Mouse (Mus musculus) intestine, postnatal 0 days (tissue): ENCODE data around the gene Dnah10. TPM values are rescaled to one million over a fixed set of nuclear protein-coding genes. Genes with fewer than 3 reads are reported as not detected.

Experiments
- ATAC-seq: fragments of 200-750 bp; cut with Nextera tagmentation; 2 replicates; pipeline ENCODE4 v1.8.0; 2017; ENCODE audit warnings: mild to moderate bottlenecking, moderate TSS enrichment, moderate library complexity
- H3K27ac ChIP-seq: fragments of 300-500 bp; sonication (generic); 2 replicates; pipeline ENCODE4 v1.5.1; 2014; ENCODE audit warnings: mild to moderate bottlenecking, low read depth, low read length, moderate library complexity
- H3K27me3 ChIP-seq: fragments of 300-500 bp; sonication (generic); replicated peaks from 2 replicates; pipeline ENCODE4 v1.6.1; 2014; ENCODE audit warnings: low read length, mixed read lengths; ENCODE audit not compliant: control insufficient read depth, insufficient read depth
- H3K36me3 ChIP-seq: fragments of 300-500 bp; sonication (generic); 2 replicates; pipeline ENCODE4 v1.6.1; 2014; ENCODE audit warnings: mild to moderate bottlenecking, moderate library complexity; ENCODE audit not compliant: control insufficient read depth, insufficient read depth
- H3K4me1 ChIP-seq: fragments of 300-500 bp; sonication (generic); replicated peaks from 2 replicates; pipeline ENCODE4 v1.6.1; 2014; ENCODE audit warnings: antibody characterized with exemption, low read length, mixed read lengths; ENCODE audit not compliant: control insufficient read depth, insufficient read depth
- H3K4me2 ChIP-seq: fragments of 300-500 bp; sonication (generic); replicated peaks from 2 replicates; pipeline ENCODE4 v1.6.1; 2014; ENCODE audit warnings: low read depth, mild to moderate bottlenecking, moderate library complexity
- H3K4me3 ChIP-seq: fragments of 300-500 bp; sonication (generic); 2 replicates; pipeline ENCODE4 v1.5.1; 2014; ENCODE audit warnings: low read depth, low read length
- H3K9ac ChIP-seq: fragments of 300-500 bp; sonication (generic); 2 replicates; pipeline ENCODE4 v1.6.1; 2014; ENCODE audit warnings: mild to moderate bottlenecking, low read depth, low read length
- H3K9me3 ChIP-seq: fragments of 300-500 bp; sonication (generic); 2 replicates; pipeline ENCODE4 v1.6.1; 2016; ENCODE audit warnings: mixed run types; ENCODE audit not compliant: control insufficient read depth
- CTCF ChIP-seq: sonication (generic); IDR thresholded peaks from 2 replicates; pipeline ENCODE4 v1.5.1; 2016; ENCODE audit warnings: low read depth, mild to moderate bottlenecking, control low read depth, antibody characterized with exemption, moderate library complexity
- WGBS: fragments of 180-500 bp; shearing (Covaris S2); extraction: QIAGEN DNeasy Blood & Tissue Kit; methylation state at CpG from one replicate; pipeline ENCODE4 v1.1.7; 2014; 5-methylcytosine and 5-hydroxymethylcytosine counted together
- polyA plus RNA-seq: library from polyadenylated mRNA; unstranded; fragments of >200 nt; fragmentation: Nextera tagmentation; extraction: Ambion mirVana; gene quantifications from 2 replicates; pipeline ENCODE4 v1.2.1, GENCODE M21; 2015

Gene Dnah10
- polyA plus RNA-seq, 1 experiment from 2014 or later: 0.01 TPM

DNA sequence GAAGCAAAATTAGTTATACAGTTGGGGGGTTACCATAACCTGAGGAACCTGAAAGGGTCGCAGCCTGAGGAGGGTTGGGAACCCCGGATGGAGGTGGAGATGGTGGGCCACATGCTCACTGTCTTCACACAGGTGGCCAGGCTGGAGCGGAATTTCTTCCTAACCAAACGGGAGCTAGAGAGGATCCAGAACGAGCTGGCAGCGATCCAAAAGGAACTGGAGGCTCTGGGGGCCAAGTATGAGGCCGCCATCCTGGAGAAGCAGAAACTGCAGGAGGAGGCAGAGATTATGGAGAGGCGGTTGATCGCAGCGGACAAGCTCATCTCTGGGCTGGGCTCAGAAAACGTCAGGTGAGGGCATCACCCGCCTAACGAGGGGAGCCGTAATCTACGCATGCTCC lies 92.2 kb downstream of the Dnah10 start:
- Histone ChIP-seq H3K4me2 (no peak overlapping the region), H3K4me1 (no peaks in the 10 kb centered on the region), H3K27ac (no peak overlapping the region), H3K9ac (no peak overlapping the region), H3K27me3 (no peaks in the 10 kb centered on the region), H3K9me3 (no peaks in the 10 kb centered on the region), H3K4me3 (no peak overlapping the region), H3K36me3 (no peaks in the 10 kb centered on the region)
- no peak for ATAC-seq
- WGBS: 72% methylated on average over 15 of the region's 15 CpGs
- TF ChIP-seq CTCF: no peak

GRCm38 (mm10) chr5:124822128-124822894 lies 97.4 kb downstream of the Dnah10 start:
- Histone ChIP-seq H3K27ac (no peak overlapping the region), H3K36me3 (no peaks in the 10 kb centered on the region), H3K9me3 (no peaks in the 10 kb centered on the region), H3K4me2 (no peak overlapping the region), H3K4me3 (no peak overlapping the region), H3K9ac (no peak overlapping the region), H3K4me1 (no peaks in the 10 kb centered on the region), H3K27me3 (no peaks in the 10 kb centered on the region)
- no peak for ATAC-seq
- 75% methylated on average over 18 of the region's 18 CpGs for WGBS
- TF ChIP-seq CTCF: no peak

DNA sequence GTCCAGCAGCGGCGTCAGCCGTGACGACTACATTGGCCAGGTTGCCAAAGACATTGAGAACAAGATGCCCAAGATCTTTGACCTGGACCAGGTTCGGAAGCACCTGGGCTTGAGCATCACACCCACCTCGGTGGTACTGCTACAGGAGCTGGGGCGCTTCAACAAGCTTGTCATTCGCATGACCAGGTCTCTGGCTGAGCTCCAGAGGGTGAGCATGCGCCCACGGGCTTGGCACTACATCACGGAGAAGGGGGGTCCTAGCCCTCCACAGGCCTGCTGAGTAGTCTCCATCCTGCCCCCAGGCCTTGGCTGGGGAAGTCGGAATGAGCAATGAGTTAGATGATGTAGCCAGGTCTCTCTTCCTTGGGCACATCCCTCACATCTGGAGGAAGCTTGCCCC lies 105.4 kb downstream of the Dnah10 start:
- H3K9me3 ChIP-seq: no peaks in the 10 kb centered on the region
- H3K36me3 ChIP-seq: no peaks in the 10 kb centered on the region
- no peak for TF ChIP-seq CTCF
- WGBS: 89% methylated on average over 12 of the region's 12 CpGs
- H3K27ac ChIP-seq: no peak overlapping the region
- no peaks in the 10 kb centered on the region for H3K27me3 ChIP-seq
- H3K9ac ChIP-seq: no peak overlapping the region
- no peak overlapping the region for H3K4me3 ChIP-seq
- no peak overlapping the region for H3K4me2 ChIP-seq
- no peaks in the 10 kb centered on the region for H3K4me1 ChIP-seq
- ATAC-seq: no peak

GRCm38 (mm10) chr5:124835218-124835617 lies 110.3 kb downstream of the Dnah10 start:
- ATAC-seq: no peak
- TF ChIP-seq CTCF: no peak

GRCm38 (mm10) chr5:124836075-124836474 lies 111.2 kb downstream of the Dnah10 start:
- Histone ChIP-seq H3K9ac (no peak overlapping the region), H3K4me1 (no peaks in the 10 kb centered on the region), H3K27me3 (no peaks in the 10 kb centered on the region), H3K4me3 (no peak overlapping the region), H3K4me2 (no peak overlapping the region), H3K36me3 (no peaks in the 10 kb centered on the region), H3K9me3 (no peaks in the 10 kb centered on the region), H3K27ac (no peak overlapping the region)
- ATAC-seq: no peak
- TF ChIP-seq CTCF: no peak
- 87% methylated on average over 10 of the region's 10 CpGs for WGBS

More at GRCm38 (mm10) chr5:124835218-124835617, 110.3 kb downstream of the Dnah10 start:
- Histone ChIP-seq H3K4me1 (no peaks in the 10 kb centered on the region), H3K9me3 (no peaks in the 10 kb centered on the region), H3K4me3 (no peak overlapping the region), H3K27ac (no peak overlapping the region), H3K27me3 (no peaks in the 10 kb centered on the region), H3K4me2 (no peak overlapping the region), H3K9ac (no peak overlapping the region), H3K36me3 (no peaks in the 10 kb centered on the region)
- WGBS: 97% methylated on average over 15 of the region's 15 CpGs

GRCm38 (mm10) chr5:124836621-124837020 lies 111.7 kb downstream of the Dnah10 start:
- Histone ChIP-seq H3K4me1 (no peaks in the 10 kb centered on the region), H3K36me3 (no peaks in the 10 kb centered on the region), H3K27ac (no peak overlapping the region), H3K4me2 (no peak overlapping the region), H3K27me3 (no peaks in the 10 kb centered on the region), H3K9ac (no peak overlapping the region), H3K9me3 (no peaks in the 10 kb centered on the region), H3K4me3 (no peak overlapping the region)
- WGBS: 67% methylated on average over 4 of the region's 4 CpGs
- no peak for ATAC-seq
- TF ChIP-seq CTCF: no peak
